Mouse (Mus musculus) embryo, embryonic 11 days (tissue): ENCODE measurements around the gene Apela.

Experiments
- DNase-seq: peaks from one replicate; pipeline ENCODE4 v3.0.0-alpha.2; 2015

Apela gene

DNA sequence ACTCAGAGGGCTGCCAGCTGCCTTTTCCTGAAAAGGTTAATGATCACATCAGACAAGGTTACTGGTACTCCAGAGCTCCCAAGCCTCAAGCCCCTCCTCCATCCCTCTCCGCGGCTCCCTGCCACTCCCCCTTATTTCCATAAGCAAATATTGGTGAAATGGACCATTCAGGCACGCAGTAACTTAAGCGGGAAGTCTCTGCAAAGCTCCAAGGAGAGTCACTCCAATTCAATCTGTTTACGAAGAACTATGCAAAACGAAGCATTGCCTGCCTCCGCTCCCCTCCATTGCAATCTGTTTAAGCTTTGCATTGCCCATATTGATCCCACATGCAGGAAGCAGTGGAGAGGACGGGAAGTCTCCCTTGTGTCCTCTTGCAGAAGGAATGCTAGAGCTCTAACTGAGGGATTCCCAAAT is at the start of gene Apela:
Gene Apela, minus strand, starts transcription at position 220 of the 417 bp plus-strand sequence.
- DNase-seq, result peak; percentile 85

DNA sequence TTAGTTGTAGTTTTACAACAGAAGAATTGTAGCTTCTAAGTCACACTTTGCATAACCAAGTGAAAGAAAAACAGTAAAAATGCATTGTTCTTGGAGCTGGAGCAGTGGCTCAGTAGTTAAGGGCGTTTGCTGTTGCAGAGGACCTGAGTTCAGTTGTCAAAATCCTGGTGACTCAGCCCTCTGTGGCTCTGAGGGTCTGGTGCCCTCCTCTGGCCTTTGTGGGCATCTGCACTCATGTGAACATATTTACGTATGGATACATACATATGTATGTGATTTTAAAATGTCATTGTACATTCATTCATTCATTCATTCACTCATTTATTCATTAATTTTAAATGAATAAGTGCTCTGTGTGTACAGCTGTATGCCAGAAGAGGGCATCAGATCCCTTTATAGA is 48.5 kb upstream of the Apela start:
- DNase-seq, result peak; percentile 13

DNA sequence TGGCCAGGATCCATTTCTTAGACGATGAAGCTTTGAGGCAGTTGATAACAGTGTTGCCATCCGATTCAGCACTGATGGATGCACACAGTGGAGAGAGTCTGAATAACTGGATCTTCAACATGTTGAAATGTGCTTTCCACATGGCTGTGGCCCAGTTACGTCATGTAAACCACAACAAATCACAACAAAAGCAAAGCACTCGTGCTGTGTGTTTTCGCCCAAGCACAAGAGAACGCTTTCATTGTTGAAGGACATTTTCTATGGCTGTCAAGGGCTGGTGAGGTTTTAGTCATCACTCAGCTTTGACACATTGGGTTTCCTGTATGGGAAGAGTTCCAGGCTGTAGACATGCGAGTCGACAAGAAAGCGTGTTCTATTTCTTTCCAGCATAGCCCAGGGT is 43.6 kb upstream of the Apela start:
- DNase-seq, result no peak

DNA sequence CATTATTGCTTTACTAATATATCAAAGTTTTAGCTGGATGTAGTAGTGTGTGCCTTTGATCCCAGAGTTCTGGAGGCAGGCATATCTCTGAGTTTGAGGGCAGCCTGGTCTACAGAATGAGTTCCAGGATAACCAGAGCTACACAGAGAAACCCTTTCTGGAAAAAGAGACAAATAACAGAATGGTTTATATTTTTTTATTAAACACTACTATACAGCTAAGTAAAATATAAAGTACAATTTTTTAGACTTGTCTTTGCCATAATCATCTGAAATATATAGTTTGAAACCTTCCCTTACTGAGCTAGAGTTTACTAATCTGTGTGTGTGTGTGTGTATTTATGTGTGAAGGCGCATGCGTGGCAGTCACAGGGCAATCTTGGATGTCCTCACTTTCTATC is 37.6 kb upstream of the Apela start, which contains the start of gene Gm10663:
Gene Gm10663, plus strand, starts transcription at position 301 of the 400 bp plus-strand sequence.
- no peak for DNase-seq

DNA sequence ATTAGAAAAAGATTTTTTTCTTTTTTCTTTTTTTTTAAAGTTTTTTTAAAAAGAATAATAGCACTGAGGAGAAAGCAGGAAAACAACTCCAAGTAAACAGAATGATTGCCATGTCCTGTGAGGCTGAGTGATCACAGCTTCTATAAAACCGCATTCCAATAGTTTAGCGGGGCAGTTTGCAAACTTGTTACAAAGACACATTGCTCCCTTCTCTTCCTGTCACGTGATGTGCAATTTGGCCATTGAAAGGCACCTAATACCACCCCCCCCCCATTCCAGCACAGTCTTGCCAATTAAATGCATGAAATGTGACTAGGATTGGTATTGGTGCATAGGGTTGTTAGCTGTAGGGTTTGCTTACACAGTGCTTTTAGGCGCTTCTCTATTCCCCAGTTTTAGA is 33.9 kb upstream of the Apela start:
- no peak for DNase-seq

DNA sequence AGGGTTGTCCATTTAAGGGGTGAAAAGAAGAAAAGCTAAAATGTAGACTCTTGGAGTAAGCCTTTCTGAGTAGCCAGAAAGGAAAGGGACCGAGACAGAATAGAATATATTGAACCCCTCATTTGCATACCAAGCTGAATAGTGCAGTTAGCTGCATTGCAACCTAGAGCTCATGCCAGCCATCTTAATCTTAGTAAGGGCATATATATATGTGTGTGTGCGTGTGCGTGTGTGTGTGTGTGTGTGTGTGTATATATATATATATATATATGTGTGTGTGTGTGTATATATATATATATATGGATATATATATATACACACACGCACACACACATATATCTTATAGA is 31.3 kb upstream of the Apela start:
- DNase-seq, result no peak

DNA sequence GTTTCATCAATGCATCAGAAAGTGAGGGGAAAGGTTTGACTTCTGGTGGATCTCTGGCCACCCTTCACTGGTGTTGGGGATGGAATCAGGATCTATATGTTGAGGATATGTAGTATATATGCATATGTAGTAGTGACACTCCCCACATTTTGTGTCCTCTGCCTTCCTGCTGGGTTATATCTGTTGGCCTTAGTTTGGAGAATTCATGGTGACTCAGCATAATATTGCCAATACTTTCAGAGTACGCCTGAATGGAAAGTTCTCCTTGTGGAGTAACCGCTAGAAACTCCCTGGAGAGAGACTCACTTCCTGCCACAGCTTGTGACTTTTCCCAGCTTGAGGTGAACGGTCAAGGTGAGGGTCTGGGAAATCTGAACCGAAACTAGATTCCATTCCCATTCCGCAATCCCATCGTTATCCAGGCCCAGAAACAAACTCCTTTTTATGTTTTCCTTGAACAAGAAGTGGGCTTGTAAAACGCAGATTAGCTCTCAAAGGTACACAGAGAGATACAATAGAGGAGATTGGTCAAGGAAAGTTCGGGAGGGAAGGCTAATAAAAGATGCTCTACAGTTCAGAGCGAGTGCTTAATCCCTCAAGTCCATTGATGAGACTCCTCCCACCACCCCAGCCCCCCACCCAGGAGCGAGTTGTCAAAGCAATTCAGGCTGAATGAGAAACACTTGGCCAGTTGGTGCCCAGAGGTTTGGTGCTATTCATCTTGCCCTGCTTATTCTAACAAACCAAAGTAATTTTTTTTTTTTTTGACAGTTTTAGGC is 30.7 kb upstream of the Apela start:
- DNase-seq, result peak; percentile 33

DNA sequence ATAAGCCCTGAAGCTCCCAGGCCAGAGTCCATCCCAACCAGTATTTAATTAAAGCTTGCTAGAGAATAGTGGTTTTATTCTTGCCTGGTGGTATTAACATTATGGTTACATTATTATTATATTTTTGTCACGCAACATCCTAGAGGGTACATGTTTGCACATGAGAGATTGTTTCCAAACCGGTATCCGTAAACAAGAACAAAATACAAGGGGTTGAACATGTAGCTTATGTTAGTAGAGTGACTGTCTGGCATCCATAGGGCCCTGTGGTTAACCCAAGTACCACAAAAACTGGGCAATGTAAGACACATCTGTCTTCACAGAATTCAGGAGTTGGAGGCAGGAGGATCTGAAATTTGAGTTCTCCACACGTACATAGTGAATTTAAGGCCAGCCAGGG is 29.9 kb upstream of the Apela start:
- DNase-seq, result no peak

DNA sequence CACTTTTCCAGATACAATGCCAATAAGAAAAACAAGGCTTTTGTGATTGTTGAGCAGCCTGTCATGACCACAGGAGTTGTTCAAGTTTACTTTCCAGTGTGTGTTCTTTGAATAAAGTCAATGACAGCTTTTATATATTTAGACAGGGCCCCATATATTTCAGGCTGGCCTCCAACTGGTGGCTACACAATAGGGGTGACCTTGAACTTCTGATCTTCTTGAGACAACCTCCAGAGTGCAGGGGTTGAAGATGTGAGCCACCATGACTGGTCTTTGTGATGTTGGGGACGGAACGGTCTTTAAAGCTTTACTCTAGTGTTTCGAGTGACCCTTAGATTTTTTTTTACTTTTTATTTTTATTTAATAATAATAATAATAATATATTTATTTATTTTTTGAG is 28.5 kb upstream of the Apela start:
- DNase-seq, result no peak

DNA sequence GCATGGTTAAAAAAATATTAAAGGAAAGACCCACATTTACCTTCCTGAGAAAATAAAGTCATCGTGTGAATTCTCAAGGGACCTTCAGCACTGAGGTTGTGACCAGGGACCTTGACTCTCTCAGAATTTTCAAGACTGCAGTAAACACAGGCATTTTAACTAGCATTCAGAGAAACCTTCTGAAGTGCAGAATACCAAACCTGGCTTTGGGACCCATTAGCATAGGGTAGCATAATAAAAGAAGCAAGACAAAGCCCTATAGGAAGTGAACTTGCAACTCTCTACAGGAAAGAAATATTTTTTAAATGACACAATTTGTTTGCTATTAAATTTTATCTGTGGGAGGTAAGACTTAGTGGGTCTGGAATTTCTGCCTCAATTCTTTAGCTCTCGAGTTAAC is 26.9 kb upstream of the Apela start:
- DNase-seq, result no peak

DNA sequence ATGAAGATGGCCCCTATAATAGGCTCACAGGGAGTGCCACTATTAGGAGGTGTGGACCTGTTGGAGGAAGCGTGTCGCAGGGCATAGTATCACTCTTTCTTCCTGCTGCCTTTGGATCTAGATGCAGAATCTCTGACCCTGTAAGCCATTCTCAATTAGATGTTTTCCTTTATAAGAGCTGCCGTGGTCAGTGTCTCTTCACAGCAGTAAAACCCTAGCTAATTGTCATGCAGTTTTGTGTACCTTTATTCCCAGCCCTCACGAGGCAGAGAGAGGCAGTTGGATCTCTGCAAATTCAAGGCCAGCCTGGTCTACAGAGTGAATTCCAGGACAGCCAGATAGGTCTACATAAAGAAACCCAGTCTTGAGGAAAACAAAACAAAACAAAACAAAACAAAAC is 25.1 kb upstream of the Apela start:
- DNase-seq, result no peak

DNA sequence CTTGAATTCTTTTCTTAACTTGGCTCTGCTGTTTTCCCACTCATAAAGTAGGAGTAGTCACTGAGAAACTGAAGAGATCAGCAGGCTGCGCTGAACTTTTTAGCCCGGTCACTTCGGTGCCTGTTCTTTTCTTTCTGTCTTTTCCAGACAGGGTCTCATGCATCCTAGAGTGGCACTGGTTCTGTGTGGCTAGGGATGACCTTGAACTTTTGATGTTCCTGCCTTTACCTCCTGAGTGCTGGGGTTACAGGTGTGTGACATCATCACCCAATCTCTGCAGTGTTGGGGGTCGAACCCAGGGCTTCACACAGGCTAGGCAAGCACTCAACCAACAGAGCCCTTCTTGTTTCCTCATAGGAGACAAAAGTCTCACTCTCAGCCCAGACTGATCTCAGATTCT is 19.6 kb upstream of the Apela start:
- DNase-seq, result no peak

DNA sequence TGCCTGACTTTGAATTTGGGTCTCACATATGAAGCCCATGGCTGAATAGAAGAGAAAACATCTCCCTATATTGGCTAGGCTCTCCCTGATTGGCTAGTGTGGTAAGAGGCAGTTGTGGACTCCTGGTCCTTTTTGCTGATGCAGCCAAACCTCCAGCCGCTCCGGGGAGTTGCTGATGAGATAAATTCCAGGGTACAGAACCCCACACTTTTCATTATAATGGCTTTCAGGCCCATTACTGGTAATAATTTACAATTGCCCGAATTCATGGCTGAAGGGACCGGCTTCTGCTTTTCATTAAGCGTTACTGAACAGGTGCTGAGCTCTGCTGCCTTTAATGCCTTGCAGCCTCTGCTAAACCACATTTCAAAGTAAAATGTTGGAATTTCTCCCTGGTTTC is 16.8 kb upstream of the Apela start:
- peak; percentile 61 for DNase-seq

DNA sequence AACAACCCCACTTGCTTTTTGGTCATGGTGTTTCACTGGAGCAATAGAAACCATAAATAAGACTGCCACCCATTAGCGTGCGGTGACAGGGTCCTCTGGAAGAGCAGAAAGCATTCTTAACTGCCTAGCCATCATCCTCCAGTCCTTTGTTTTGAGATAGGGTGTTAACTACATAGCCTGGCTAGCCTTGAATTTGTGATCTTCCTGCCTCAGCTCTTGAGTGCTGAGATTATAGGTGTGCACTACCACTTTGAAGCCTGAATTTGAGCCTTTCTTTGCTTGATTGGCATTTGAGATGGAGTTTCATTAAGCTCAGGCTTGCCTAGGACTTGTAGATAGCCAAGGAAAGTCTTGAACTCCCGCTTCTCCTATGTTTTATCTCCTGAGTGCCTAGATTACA is 16.4 kb upstream of the Apela start:
- DNase-seq, result no peak

DNA sequence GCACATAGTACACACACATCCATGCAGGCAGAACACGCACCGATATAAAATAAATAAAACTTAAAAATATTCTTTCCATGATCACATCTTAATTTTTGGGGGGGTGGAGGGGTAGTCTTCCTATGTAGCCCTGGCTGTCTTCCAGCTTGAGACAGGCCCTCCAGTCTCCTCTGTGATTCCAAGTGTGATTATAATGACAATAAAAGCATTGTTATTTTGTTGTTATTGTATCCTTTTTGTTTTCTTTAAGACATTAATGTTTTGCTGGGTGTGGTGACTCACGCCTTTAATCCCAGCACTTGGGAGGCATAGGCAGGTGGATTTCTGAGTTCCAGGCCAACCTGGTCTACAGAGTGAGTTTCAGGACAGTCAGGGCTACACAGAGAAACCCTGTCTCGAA is 10.7 kb upstream of the Apela start:
- DNase-seq, result no peak

DNA sequence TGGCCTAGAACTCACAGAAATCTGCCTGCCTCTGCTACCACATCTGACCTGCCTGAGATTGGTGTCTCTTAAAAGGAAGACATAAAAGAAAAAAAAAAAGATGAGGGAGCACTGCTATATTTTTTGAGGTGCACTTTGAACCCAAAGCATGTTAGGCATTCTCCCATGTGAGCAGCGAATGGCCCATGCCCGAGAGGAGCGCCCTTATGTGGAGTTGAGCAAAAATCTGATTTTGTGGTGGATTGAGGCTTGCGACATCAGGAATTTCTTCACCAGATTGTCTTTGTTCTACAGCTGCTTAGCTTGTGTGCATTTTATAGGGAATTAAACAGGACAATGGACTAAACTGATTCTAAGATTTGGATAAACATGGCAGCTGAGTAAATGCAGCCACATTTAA is 10.1 kb upstream of the Apela start:
- no peak for DNase-seq

DNA sequence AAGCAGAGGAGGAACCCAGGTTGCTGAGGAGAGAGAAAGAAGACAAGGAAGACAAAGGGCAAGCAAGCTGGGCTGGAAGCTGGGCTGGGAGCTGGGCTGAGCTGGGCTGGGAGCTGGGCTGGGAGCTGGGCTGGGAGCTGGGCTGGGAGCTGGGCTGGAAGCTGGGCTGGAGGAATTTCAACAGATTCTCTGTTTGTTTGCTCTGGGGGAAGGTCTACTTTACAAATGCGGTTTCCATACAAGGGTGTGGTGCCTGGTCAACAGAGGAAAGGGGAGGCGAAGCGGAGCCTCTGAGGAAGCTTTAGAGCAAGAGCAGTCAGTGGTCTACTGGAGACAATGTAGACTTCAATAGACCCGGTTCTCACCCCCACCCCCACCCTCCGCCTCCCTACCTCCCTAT is 9.4 kb upstream of the Apela start:
- DNase-seq, result no peak

DNA sequence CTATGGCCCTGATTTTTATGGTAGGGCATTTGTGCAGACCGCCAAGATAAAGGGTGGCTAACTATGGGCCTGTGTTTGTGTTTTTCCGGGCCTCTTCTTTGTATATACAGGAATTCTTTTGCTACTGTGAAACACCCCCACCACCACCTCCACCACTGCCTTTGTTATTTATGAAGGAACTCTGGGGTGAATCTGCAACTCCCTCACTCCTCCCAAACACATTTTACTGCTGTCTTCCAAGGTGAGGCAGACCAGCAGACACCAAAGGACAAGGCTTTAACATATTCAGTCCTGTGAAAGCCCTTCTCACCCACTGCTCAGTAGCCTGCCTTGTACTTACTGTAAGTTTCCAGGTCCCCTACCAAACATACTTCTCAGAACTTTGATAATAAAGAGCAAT is 3.0 kb downstream of the Apela start:
- DNase-seq, result no peak

DNA sequence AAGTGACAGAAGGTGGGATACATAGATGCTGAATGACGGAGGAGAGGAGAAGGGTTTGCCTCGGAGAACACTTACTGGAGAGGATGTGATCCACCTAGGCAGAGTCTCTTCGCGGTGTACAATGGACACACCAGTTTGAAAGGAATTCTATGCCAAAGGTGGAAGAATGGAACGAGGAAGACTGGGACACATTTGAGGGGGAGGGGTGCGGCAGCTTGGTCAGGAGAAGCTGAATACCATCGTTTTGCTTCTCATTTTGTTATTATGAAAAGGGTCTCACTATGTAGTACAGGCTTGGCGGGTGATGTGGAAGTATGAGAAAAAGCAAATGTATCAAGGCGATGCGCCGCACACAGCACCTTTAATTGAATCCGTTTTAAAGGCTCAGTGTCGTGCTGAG is 4.1 kb downstream of the Apela start:
- no peak for DNase-seq

DNA sequence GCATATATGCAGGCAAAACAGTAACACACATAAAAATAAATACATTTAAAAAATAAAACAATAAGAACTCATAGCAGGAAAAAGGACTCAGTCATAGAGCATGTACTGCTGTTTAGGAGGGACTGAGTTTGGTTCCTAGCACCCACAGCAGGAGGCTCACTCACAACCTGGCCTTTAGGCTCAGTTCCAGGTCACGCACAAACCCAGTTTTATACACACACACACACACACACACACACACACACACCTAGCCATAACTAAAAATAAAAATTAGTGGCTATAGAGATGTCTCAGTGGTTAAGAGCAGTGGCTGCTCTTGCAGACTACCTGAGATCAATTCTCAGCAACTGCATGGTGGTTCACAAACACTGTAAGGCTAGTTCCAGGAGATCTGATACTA is 5.0 kb downstream of the Apela start:
- DNase-seq, result no peak

DNA sequence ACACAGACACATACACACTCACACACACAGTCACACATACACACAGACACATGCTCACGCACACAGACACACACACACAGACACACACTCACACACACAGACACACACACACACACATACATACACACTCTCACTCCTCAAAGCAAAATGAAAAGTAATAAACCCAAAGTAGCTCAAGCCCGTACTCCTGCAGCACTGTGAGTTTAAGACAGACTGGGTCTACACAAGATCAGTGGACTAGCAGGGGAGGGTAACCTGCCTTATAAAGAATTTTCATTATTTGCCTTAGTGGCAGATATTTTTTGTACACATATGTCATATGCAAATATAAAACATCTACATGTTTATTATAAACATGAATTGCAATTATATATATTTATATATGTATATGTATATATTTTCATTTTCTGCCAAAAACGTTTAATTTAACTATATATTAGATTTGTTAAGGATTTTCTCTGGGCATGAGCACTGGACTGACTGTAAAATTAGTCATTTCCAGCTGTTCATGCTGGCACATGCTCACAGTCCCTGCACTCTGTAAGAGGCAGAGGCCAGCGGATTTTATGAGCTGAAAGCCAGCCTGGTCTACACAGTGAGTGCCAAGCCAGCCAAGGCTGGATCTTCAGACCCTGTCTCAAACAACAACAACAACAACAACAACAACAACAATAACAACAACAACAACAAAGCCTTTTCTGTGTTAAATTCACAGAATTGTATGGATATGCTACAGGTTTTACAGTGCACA is 6.2 kb downstream of the Apela start:
- DNase-seq, result no peak

DNA sequence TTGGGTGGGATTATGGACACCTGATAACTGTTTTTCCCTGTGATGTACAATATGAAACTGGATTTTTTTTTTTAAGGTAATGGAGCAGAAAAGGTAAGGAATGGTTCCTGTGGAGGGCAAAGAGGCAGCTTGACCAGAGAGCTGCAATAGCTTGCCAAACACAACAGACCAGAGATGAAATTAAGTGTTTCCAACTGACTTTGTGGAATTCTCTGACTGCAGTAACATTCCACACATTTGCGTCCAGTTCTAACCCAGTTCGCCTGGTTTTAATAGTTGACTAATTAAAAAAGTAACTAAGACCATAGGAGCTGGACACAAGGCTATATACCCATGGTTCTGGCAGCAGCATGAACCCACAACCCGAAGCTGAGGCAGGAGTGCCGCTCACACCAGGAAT is 7.4 kb downstream of the Apela start:
- no peak for DNase-seq

DNA sequence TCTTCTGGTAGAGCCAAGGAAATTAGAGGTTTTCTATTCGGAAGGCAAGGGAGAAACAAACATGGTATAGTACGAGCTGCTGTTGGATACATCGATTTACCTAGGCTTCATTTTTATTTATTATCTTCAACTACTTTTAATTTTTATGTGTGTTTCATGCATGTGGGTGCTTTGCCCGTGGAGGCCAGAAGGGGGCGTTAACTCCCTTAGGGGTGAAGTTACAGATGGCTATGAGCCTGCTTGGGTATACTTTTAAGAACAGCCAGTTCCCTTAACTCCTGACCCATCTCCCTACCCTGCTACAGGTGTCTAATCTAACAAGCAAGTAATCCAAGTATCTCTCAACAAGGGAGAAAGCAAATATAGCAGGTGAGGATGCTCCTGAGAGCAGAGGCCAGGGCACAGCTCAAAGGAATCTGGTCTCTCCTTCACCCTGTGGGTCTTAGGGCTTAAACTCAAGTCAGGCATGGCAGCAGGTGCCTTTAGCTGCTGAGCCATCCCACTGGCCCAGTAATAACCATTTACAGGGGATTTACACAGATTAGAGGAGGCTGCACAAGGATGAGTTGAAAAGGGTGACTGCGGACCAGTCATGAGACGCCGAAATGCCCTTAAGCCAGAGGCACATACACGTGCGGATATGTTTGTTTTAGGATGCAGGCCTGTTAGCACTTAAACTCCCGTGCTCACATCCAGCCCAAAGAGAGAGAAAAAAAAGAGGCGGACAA is 8.0 kb downstream of the Apela start:
- DNase-seq, result no peak

DNA sequence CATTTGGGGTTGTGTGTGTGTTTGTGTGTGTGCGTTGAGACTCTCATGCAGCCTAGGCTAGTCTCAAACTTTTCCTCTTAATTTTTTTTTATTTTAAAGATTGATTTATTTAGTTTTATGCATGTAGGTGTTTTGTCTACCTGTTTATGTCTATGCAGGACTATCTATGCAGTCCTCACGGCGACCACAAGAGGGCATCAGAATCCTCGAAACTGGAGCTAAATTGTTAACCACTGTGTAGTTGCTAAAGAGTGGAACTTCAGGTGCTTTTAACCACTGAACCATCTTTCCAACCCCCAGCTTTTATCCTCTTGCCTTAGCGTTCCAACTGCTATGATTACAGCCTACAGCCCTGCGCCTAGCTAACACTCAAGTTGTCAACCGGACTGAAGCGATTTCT is 14.7 kb downstream of the Apela start:
- peak; percentile 43 for DNase-seq
